Mouse (Mus musculus): ENCODE data around the gene Gcnt2. TPM values are rescaled to one million over a fixed set of nuclear protein-coding genes. Genes with fewer than 3 reads are reported as not detected.
"Not testable (repeated sequence)": the region's sequence is repeated elsewhere in the genome, so short reads cannot be mapped to it uniquely, and the experiment has no call there.

Gcnt2 gene
- total RNA-seq, 2 experiments from 2014 or later, result 4.5 to 5.1 TPM

- DNase-seq, result no peak
These were observed 135.1 kb downstream of the Gcnt2 start for GRCm38 (mm10) chr13:40994487-40995263.

- DNase-seq, result not testable (repeated sequence)
These were observed 139.0 kb downstream of the Gcnt2 start for GRCm38 (mm10) chr13:40998537-40998936.

- DNase-seq, result peak; percentile 50
These were observed 140.8 kb downstream of the Gcnt2 start for GRCm38 (mm10) chr13:41000140-41000925.

DNA sequence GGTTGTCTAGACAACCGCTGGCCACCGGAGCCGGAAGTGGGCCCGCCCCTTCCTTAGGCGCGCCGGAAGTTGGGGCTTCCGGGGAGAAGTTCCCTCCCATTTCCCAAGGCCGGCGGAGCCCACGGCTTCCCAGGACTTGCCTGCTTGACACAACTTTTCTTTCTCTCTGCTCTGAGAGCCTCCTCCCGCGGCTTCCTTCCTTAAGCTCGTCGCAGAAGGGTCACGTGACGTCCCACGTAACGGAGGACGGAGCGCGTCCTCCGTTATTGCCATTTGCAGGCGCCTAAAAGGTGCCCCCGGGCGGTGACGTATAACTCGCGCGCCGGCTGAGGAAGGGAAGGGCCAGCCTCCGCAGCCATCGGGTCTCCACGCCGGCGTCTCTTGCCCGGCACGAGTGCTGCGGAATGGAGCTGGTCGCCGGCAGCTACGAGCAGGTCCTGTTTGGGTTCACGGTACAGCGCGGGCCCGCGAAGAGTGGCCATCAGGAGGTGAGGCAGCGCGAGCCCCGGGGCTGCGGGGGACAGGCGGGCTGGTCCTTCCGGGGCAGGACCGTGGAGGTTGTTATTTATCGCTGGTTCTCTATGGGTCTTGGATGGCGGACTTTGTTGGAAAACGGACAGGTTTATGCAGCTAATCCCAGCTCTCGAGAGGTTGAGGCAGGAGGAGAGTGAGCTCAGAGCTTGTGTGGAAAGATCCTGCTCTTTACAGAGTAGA lies 141.5 kb downstream of the Gcnt2 start, which contains the start of gene Pak1ip1:
Pak1ip1 (plus strand) TSS at position 98 of the 714 bp plus-strand sequence.
- DNase-seq, result peak; percentile 91

DNA sequence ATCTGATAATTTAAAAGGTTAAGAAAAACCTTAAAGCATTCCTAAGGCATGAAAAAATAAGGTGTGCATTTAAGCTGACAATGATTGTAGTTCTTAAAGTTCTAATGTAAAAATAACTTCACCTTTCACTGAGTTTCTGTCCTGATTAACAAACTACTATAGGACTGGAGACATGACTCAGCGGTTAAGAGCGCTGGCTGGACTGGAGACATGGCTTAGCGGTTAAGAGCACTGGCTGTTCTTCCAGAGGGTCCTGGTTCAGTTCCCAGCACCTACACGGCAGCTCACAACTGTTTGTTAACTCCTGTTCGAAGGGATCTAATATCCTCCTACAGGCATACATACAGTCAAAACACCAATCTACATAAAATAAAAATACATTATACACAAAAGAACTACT lies 142.4 kb downstream of the Gcnt2 start:
- DNase-seq, result no peak

DNA sequence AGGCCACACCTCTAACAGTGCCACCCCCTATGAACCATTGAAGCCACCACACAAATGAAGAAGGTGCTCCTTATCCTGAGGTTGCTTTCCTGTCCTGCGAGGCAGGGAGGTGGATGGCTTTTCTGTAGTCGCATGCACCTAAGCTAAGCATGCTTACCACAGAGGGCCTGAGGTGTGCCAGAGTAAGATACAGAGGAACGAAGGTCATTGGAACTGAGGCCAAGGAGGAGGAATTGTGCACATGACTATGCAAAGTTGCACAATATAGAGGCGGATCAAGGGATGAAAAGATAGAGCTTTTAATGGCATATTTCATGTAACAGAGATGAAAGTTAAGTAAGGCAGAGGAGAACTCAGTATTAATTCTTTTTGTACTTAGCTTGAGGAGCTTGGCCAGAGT lies 146.7 kb downstream of the Gcnt2 start:
- no peak for DNase-seq

DNA sequence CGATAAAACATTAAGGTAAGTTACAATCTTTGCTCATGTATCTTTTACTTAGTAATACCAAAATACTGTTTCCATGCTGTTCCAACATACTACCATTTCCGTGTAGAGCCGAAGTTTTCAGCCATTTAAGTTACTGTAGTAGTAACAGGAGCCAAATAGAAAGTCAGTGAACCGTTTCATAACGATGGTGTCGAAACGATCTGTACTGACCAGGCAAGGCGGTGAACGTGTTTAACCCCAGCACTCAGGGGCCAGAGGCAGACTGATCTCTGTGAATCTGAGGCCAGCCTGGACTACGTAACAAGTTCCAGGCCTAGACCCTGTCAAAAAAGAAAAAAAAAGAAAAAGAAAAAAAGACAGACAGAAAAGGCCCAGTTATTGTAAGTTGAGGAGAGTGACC lies 148.7 kb downstream of the Gcnt2 start:
- DNase-seq, result no peak

GRCm38 (mm10) chr13:41008946-41009345 lies 149.4 kb downstream of the Gcnt2 start:
- no peak for DNase-seq

Small RNA genes lying within 50 kb of the gene (microRNA-seq; reads per million reads assigned to microRNA genes)
- gene Mir5124a, result 0 reads per million in 2 experiments

Other genes with a start within 250 kb of the Gcnt2 start
- gene Tfap2a, start 121.4 kb upstream of the Gcnt2 start, total RNA-seq (2021), result under 1 TPM; 0.16 to 0.29 TPM
- gene Pak1ip1, start 141.3 kb downstream of the Gcnt2 start, total RNA-seq (2021), result 10 to 100 TPM; 28.7 to 29.0 TPM
- gene Tmem14c, start 156.5 kb downstream of the Gcnt2 start, total RNA-seq (2021), result 10 to 100 TPM; 65.9 to 79.8 TPM
- not detected for gene Mak, start 220.0 kb downstream of the Gcnt2 start, total RNA-seq (2021)